Mouse (Mus musculus) limb, embryonic 14.5 days (tissue): ENCODE measurements around the gene Hs6st1. TPM values are rescaled to one million over a fixed set of nuclear protein-coding genes. Genes with fewer than 3 reads are reported as not detected.

Experiments
- ATAC-seq: fragments of 200-750 bp; cut with Nextera tagmentation; 2 replicates; pipeline ENCODE4 v1.8.0; 2017; ENCODE audit warnings: low read depth, moderate number of reproducible peaks, moderate TSS enrichment; ENCODE audit not compliant: low FRiP score
- DNase-seq: peaks from one replicate; pipeline ENCODE4 v3.0.0-alpha.2; 2015; ENCODE audit warnings: low spot score
- H3K27ac ChIP-seq: fragments of 300-500 bp; sonication (generic); replicated peaks from 2 replicates; pipeline ENCODE4 v1.5.1; 2014; ENCODE audit warnings: low read depth, mild to moderate bottlenecking, low read length, moderate library complexity, mixed read lengths
- H3K27me3 ChIP-seq: fragments of 300-500 bp; sonication (generic); 2 replicates; pipeline ENCODE4 v1.6.1; 2014; ENCODE audit warnings: low read length, mixed read lengths; ENCODE audit not compliant: control insufficient read depth, insufficient read depth
- H3K36me3 ChIP-seq: fragments of 300-500 bp; sonication (generic); 2 replicates; pipeline ENCODE4 v1.6.1; 2014; ENCODE audit warnings: mild to moderate bottlenecking, low read length, moderate library complexity, mixed read lengths; ENCODE audit not compliant: control insufficient read depth, insufficient read depth
- H3K4me1 ChIP-seq: fragments of 300-500 bp; sonication (generic); 2 replicates; pipeline ENCODE4 v1.6.1; 2014; ENCODE audit warnings: antibody characterized with exemption, low read length, mixed read lengths; ENCODE audit not compliant: control insufficient read depth, insufficient read depth
- H3K4me2 ChIP-seq: fragments of 300-500 bp; sonication (generic); replicated peaks from 2 replicates; pipeline ENCODE4 v1.6.1; 2014; ENCODE audit warnings: low read depth, mild to moderate bottlenecking, low read length, moderate library complexity; ENCODE audit not compliant: severe bottlenecking
- H3K4me3 ChIP-seq: fragments of 300-500 bp; sonication (generic); replicated peaks from 2 replicates; pipeline ENCODE4 v1.5.1; 2014; ENCODE audit warnings: low read length
- H3K9ac ChIP-seq: fragments of 300-500 bp; sonication (generic); 2 replicates; pipeline ENCODE4 v1.6.1; 2014; ENCODE audit warnings: mild to moderate bottlenecking, low read depth, low read length, moderate library complexity; ENCODE audit not compliant: severe bottlenecking
- H3K9me3 ChIP-seq: fragments of 300-500 bp; sonication (generic); 2 replicates; pipeline ENCODE4 v1.6.1; 2016; ENCODE audit warnings: low read length; ENCODE audit not compliant: control insufficient read depth
- POLR2A ChIP-seq: fragments of 200-500 bp; IDR thresholded peaks from 2 replicates; pipeline ENCODE4 v1.8.0; 2012; ENCODE audit warnings: inconsistent platforms, mild to moderate bottlenecking, moderate library complexity, borderline replicate concordance; ENCODE audit not compliant: insufficient read depth, insufficient read length; ENCODE audit errors: extremely low read depth
- WGBS: fragments of 180-500 bp; shearing (Covaris S2); extraction: QIAGEN DNeasy Blood & Tissue Kit; methylation state at CpG from one replicate; pipeline ENCODE4 v1.1.7; 2014; 5-methylcytosine and 5-hydroxymethylcytosine counted together
- polyA plus RNA-seq, 2 experiments: library from polyadenylated mRNA; depleted of rRNA in 1 of 2; stranded (reverse) in 1 of 2; unstranded in 1 of 2; fragments of >200 nt; fragmentation: Nextera tagmentation in 1 of 2; extraction: Ambion mirVana in 1 of 2; gene quantifications; 2 replicates each; pipeline versions ENCODE4 v1.2.1 to v1.2.3; 2012 to 2014

Hs6st1 gene
- polyA plus RNA-seq, 2 experiments, result 14.9 to 50.5 TPM

GRCm38 (mm10) chr1:36072588-36073556, 4.7 kb downstream of the Hs6st1 start:
- no peak overlapping the region for H3K4me2 ChIP-seq
- WGBS, result 64% methylated on average over 11 of the region's 11 CpGs

GRCm38 (mm10) chr1:36073566-36073965, 5.4 kb downstream of the Hs6st1 start:
- Histone ChIP-seq H3K9me3 (no peaks in the 10 kb centered on the region), H3K36me3 (peaks cover 30% of the 10 kb centered on the region), H3K9ac (no peak overlapping the region), H3K4me2 (no peak overlapping the region), H3K4me3 (no peak overlapping the region), H3K27ac (no peak overlapping the region), H3K27me3 (no peaks in the 10 kb centered on the region), H3K4me1 (peaks cover 43% of the 10 kb centered on the region)
- 76% methylated on average over 8 of the region's 8 CpGs for WGBS
- DNase-seq (no peak), ATAC-seq (no peak)
- TF ChIP-seq POLR2A, result no peak

More at GRCm38 (mm10) chr1:36072588-36073556, 4.7 kb downstream of the Hs6st1 start:
- Histone ChIP-seq H3K4me3 (no peak overlapping the region), H3K36me3 (peaks cover 23% of the 10 kb centered on the region), H3K27me3 (no peaks in the 10 kb centered on the region), H3K27ac (no peak overlapping the region), H3K9ac (no peak overlapping the region), H3K4me1 (peaks cover 43% of the 10 kb centered on the region), H3K9me3 (no peaks in the 10 kb centered on the region)
- no peak for ATAC-seq
- no peak for DNase-seq
- TF ChIP-seq POLR2A, result no peak

DNA sequence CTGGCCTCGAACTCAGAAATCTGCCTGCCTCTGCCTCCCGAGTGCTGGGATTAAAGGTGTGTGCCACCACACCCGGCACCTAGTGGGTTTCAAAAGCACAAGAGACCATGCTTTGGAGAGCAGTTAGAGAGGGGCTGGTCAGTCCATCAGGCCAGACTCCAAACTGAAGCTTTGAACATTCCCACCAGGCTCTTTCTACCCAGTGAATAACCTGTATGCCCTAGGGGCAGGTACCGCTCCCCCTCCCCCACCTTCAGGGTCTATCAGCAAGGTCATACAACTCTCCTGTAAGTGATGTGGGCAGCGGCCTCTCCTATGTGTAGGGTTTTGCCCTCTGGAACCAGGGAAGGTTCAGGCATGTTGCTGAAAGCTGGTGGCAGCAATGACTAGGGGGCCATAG, 6.0 kb downstream of the Hs6st1 start:
- WGBS, result 97% methylated on average over 5 of the region's 5 CpGs

GRCm38 (mm10) chr1:36074968-36075367, 6.8 kb downstream of the Hs6st1 start:
- Histone ChIP-seq H3K4me2 (no peak overlapping the region), H3K27ac (no peak overlapping the region), H3K4me1 (peaks cover 39% of the 10 kb centered on the region), H3K4me3 (no peak overlapping the region), H3K36me3 (peaks cover 34% of the 10 kb centered on the region), H3K9ac (no peak overlapping the region), H3K27me3 (no peaks in the 10 kb centered on the region), H3K9me3 (no peaks in the 10 kb centered on the region)
- DNase-seq (no peak), ATAC-seq (no peak)
- TF ChIP-seq POLR2A, result no peak
- 86% methylated on average over 7 of the region's 7 CpGs for WGBS

More for the DNA sequence above, 6.0 kb downstream of the Hs6st1 start:
- no peak for TF ChIP-seq POLR2A
- H3K9ac ChIP-seq, result no peak overlapping the region
- no peak for ATAC-seq
- H3K27ac ChIP-seq, result no peak overlapping the region
- H3K4me1 ChIP-seq, result peaks cover 40% of the 10 kb centered on the region
- DNase-seq, result no peak
- H3K4me3 ChIP-seq, result no peak overlapping the region
- H3K27me3 ChIP-seq, result no peaks in the 10 kb centered on the region
- no peaks in the 10 kb centered on the region for H3K9me3 ChIP-seq
- H3K36me3 ChIP-seq, result peaks cover 34% of the 10 kb centered on the region
- H3K4me2 ChIP-seq, result no peak overlapping the region

DNA sequence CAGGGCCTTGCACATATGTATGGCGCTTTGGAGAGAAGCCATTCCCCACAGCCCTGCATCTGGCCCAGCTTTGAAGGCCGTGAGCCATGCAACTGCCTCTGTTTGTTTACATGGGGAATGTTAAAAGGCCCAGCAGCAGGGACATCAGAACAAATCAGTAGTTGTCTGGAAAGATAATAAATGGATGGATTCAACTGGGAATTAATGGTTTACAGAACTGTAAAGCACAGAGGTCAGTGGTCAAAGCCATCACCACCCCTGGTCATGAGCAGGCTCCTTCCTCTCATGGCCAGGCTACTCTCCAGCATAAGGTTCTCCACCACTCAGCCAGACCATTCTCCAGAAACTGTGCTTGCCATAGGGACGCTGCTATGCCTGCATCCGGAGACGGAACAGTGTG, 7.5 kb downstream of the Hs6st1 start:
- ATAC-seq, result no peak
- Histone ChIP-seq H3K27ac (no peak overlapping the region), H3K9ac (no peak overlapping the region), H3K4me3 (no peak overlapping the region), H3K36me3 (peaks cover 34% of the 10 kb centered on the region), H3K4me2 (no peak overlapping the region), H3K27me3 (no peaks in the 10 kb centered on the region), H3K4me1 (peaks cover 39% of the 10 kb centered on the region), H3K9me3 (no peaks in the 10 kb centered on the region)
- 76% methylated on average over 5 of the region's 5 CpGs for WGBS
- TF ChIP-seq POLR2A, result no peak
- DNase-seq, result no peak
